Mouse (Mus musculus) brain, embryonic 14.5 days (tissue): ENCODE results near the gene Tmem37. TPM values are rescaled to one million over a fixed set of nuclear protein-coding genes. Genes with fewer than 3 reads are reported as not detected.

ENCODE experiments used
- DNase-seq: peaks from one replicate; pipeline ENCODE4 v3.0.0-alpha.2; 2011; ENCODE audit warnings: low read depth
- CTCF ChIP-seq: fragments of 200-500 bp; IDR thresholded peaks from 2 replicates; pipeline ENCODE4 v1.5.1; 2012; ENCODE audit warnings: inconsistent platforms, mild to moderate bottlenecking, moderate library complexity, borderline replicate concordance; ENCODE audit not compliant: insufficient read depth, insufficient read length; ENCODE audit errors: extremely low read depth
- POLR2A ChIP-seq: fragments of 200-500 bp; IDR thresholded peaks from 2 replicates; pipeline ENCODE4 v1.6.1; 2012; ENCODE audit warnings: mild to moderate bottlenecking, inconsistent platforms, borderline replicate concordance; ENCODE audit not compliant: poor library complexity, insufficient read depth, insufficient read length, severe bottlenecking; ENCODE audit errors: extremely low read depth
- polyA plus RNA-seq: library from polyadenylated mRNA; depleted of rRNA; stranded (reverse); fragments of >200 nt; gene quantifications from 2 replicates; pipeline ENCODE4 v1.2.3, GENCODE M21; 2012

Gene Tmem37
- polyA plus RNA-seq, 1 experiment = 5.0 TPM

DNA sequence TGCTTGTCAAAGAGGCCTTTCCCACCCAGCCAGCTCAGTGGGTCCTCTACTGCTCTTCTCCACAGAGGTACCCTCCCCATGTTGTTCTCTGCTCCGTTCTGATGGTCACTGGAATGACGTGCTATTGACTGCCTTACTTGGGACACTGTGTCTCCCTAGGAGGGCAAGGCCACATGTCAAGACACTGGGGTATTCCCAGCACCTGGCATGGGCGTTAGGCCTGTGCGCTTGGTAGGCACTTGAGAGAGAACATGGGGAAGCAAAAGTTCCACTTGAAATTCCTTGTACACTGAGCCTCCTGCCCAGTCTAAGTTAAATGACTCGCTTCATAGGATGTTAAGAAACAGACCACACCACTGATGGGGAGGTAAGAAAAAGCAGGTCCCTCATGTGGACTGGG lies 4.8 kb downstream of the Tmem37 start:
- TF ChIP-seq CTCF = no peak
- no peak for TF ChIP-seq POLR2A
- DNase-seq = no peak

DNA sequence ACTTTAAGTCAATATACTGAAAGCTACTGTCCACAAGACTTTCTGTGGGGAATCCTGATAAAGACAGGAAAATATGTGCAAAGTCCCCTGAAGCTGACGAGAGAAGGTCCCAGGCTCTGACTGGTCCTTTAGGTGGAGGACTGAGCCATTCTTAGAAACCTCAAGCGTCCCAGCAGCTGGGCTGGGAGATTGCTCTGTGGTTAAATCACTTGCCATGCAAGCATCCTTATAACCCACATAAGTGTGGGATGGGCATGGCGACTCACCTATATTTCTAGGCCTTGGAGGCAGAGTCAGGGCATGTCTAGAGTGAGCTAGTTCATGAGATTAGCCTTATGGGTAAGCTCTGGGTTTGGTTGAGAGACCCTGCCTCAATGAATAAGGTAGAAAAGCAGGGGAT lies 7.2 kb downstream of the Tmem37 start:
- TF ChIP-seq CTCF (no peak), POLR2A (no peak)
- DNase-seq = no peak

GRCm38 (mm10) chr1:120066159-120066558 lies 7.7 kb downstream of the Tmem37 start:
- no peak for DNase-seq
- TF ChIP-seq CTCF (no peak), POLR2A (no peak)

DNA sequence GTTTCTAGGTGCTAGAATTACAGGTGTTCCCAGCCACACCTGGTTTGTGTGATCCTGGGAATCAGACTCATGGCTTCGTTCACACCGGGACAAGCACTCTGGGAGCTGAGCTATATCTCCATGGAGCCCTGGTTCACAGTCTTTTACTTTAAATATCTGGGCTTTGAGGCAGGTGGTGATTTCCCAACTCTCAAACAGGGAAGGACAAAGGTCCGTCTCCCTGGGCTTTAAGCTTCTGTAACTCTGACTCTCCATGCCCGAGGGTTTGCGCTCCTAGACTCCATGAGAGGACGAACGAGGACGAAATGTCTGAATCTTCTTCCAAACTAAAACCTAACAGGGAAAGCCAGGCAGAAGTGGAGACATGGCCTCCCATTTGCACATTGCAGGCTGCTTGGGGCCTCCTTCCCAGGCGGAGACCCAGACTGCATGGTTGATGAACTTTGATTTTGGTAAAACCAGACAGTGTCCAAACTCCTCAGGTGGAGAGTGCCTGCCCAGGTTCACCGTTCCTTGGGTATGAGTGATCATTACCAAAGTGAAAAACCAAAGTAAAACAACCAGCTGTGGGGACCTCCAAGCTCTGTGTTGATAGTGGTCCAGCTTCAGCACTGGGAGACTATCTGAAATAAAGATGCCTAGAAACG lies 9.7 kb downstream of the Tmem37 start:
- DNase-seq = no peak
- TF ChIP-seq CTCF (no peak), POLR2A (no peak)

DNA sequence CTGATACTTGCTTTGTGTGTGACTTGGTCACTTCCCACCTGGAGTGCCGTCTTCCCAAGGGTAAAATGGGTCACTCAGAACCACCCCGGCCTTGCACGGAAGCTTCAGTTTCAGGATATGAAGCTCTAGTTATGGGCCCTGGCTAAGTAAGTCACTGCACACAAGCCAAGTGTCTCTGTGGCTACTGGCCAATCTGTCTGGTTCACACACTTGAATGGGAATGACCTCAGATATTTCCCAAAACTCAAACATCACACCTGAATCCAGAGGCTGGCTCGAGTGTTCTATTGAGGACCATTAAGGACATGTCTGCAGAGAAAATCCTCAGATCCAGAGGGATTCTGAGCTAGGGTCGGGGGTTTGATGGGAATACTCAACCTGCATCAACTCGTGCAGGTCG lies 11.6 kb downstream of the Tmem37 start:
- no peak for TF ChIP-seq CTCF
- TF ChIP-seq POLR2A = no peak
- no peak for DNase-seq

DNA sequence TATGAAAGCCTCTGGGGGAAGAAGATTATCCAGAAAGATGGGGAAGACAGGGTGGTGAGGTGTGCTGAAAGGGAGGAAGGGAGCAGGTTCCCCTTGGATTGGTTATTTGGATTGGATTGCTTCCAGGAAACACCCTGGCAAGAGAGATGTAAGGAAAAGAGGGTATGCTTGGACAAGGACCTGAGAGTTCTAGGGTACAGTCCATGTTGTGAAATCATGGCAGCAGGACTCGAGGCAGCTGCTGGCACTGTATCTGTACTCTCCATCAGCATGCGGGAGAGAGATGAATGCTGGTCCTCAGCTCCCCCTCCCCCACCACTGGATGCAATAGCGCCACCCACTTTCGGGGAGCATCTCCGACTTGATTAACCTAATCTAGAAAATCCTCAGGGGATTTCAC lies 13.2 kb downstream of the Tmem37 start:
- no peak for DNase-seq
- no peak for TF ChIP-seq CTCF
- TF ChIP-seq POLR2A = no peak

DNA sequence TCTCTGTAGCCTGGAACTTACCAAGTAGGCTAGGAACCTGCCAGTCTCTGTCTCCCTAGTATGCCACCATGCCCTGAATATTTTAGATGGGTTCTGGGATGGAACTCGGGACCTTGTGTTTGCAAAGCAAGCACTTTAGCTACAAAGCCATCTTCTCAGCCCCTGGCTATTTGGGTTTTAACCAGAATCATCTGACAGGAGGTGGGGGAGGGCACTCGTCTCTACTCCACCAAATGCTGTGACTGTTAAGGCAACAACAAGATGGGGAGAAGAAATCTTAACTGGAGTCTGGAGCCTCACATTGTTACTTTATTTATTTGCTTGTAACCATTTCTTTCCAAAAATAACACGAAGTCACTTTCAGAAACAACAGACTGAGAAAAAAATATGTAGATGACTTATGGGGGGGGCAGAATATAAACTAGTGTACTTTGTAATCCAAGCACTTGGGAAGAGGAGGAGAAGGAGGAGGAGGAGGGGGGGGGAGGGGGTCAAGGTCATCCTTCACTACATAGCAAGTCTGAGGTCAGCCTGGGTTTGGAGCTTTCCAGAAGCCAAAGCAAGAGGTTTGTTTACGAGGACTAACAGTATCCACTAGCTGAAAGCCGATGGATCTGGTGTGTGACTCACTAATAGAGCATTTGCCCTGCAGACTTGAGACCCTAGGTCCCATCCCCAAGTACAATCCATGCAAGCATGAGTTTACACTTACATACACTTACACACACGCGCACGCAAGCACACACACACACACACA lies 16.0 kb downstream of the Tmem37 start:
- no peak for DNase-seq
- no peak for TF ChIP-seq POLR2A
- no peak for TF ChIP-seq CTCF

DNA sequence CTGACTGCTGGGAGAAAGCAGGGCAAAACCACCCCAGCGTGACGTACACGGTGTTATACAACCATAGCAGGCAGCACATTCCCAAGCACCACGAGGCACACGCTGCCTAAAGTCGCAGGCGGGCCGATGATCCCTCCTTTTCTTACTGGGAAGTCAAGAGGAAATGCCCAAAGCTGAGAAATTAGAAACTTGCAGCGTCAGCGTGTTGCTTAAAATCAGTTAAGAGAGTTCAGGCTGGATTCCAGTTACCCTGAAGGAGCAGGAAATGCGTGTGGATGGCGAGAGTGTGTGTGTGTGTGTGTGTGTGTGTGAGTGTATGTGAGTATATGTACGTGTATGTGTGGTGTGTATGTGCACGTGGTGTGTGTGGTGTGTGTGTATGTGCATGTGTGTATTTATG lies 16.8 kb downstream of the Tmem37 start:
- TF ChIP-seq CTCF (no peak), POLR2A (no peak)

GRCm38 (mm10) chr1:120056236-120056635 lies 17.6 kb downstream of the Tmem37 start:
- DNase-seq = no peak
- TF ChIP-seq CTCF (no peak), POLR2A (no peak)

More for the DNA sequence above, 16.8 kb downstream of the Tmem37 start:
- DNase-seq = peak; percentile 24

DNA sequence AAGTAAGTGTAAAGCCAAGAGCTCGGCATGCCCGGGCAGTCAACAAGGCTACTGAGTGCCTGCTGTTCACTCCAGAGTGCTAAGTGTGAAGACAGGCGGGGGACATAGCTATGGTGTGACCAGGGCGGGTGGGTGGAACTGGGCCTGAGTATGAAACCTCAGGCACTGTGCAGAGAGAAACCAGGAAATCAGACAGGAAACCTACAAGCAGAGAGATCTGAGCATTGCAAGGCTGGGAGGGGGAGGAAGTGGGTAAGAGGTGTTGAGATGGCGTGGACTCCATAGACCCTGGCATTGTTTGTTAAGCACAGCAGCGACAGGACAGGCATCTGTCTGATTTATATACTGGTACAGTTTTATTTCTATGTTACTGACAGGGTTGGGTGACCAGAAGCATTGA lies 18.4 kb downstream of the Tmem37 start:
- no peak for DNase-seq
- no peak for TF ChIP-seq POLR2A
- TF ChIP-seq CTCF = no peak

- TF ChIP-seq CTCF = no peak
- no peak for TF ChIP-seq POLR2A
- DNase-seq = no peak
Observed at GRCm38 (mm10) chr1:120054997-120055396, 18.9 kb downstream of the Tmem37 start.

DNA sequence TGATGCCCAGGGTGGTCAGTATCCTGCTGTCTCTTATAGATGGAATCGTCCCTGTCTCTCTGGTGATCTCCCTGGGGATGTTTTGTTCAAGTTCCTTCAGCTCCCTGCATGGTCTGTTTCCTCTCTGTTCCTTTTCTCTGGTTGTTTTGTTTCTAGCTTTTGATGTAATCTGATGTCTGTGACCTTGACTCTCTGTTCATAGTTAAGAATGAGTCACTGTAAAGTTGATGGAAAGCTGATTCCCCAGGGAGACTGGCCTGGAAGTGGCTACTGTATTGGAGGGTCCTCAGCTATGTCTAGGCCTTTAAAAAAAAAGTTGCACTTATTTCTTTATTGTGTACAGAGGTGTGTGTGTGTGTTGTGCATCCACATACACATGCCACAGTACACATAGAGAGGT lies 22.8 kb downstream of the Tmem37 start:
- TF ChIP-seq POLR2A (no peak), CTCF (no peak)
- no peak for DNase-seq

DNA sequence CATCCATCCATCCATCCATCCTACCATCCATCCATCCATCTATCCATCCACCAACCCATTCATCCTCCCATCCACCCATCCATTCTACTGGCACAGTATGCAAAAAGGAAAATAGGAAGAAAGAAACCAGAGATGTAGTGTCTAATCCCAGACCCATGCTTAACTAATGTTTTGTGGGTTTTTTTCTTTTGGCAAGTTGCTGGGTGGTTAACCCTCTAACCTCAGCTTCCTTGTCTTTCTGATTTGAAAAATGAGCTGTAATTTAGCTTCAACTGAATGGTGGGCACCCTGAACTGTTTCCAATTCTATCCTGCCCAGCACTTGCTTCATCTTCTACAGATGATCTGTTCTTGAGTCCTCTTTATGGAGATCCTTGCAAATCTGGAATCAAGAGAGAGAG lies 26.5 kb downstream of the Tmem37 start:
- no peak for TF ChIP-seq CTCF
- no peak for TF ChIP-seq POLR2A
- DNase-seq = no peak
